Mouse (Mus musculus): Measurements from ENCODE around the gene Cd2. TPM values are rescaled to one million over a fixed set of nuclear protein-coding genes. Genes with fewer than 3 reads are reported as not detected.

The Cd2 gene
- polyA plus RNA-seq, 1 experiment from 2014 or later: 0.17 TPM

GRCm38 (mm10) chr3:101229551-101229930 lies 58.2 kb downstream of the Cd2 start:
- Histone ChIP-seq H3K9ac (replicated peaks; ENCODE audit: low read depth, low read length) (no peak overlapping the region), H3K36me3 (ENCODE audit: control insufficient read depth, insufficient read depth, low read length) (no peaks in the 10 kb centered on the region), H3K4me2 (ENCODE audit: low read depth, low read length) (no peak overlapping the region), H3K4me3 (ENCODE audit: low read depth, low read length) (no peak overlapping the region), H3K27ac (ENCODE audit: low read depth, low read length) (no peak overlapping the region), H3K9me3 (ENCODE audit: control insufficient read depth, low read length) (no peaks in the 10 kb centered on the region), H3K27me3 (ENCODE audit: control insufficient read depth, insufficient read depth, low read length) (no peaks in the 10 kb centered on the region), H3K4me1 (ENCODE audit: control insufficient read depth, insufficient read depth, low read length) (no peaks in the 10 kb centered on the region)
- no peak for ATAC-seq (ENCODE audit: low read depth)
- WGBS: 52% methylated on average over 5 of the region's 5 CpGs

- no peak overlapping the region for H3K9ac ChIP-seq (replicated peaks; ENCODE audit: low read depth, low read length)
- ATAC-seq (ENCODE audit: low read depth): no peak
- H3K4me2 ChIP-seq (ENCODE audit: low read depth, low read length): no peak overlapping the region
- H3K36me3 ChIP-seq (ENCODE audit: control insufficient read depth, insufficient read depth, low read length): no peaks in the 10 kb centered on the region
- H3K27me3 ChIP-seq (ENCODE audit: control insufficient read depth, insufficient read depth, low read length): no peaks in the 10 kb centered on the region
- H3K27ac ChIP-seq (ENCODE audit: low read depth, low read length): no peak overlapping the region
- WGBS: 91% methylated on average over 13 of the region's 13 CpGs
- no peak overlapping the region for H3K4me3 ChIP-seq (ENCODE audit: low read depth, low read length)
- H3K4me1 ChIP-seq (ENCODE audit: control insufficient read depth, insufficient read depth, low read length): no peaks in the 10 kb centered on the region
- no peaks in the 10 kb centered on the region for H3K9me3 ChIP-seq (ENCODE audit: control insufficient read depth, low read length)
These were observed 58.7 kb downstream of the Cd2 start for GRCm38 (mm10) chr3:101228868-101229550.

GRCm38 (mm10) chr3:101228066-101228465 lies 59.7 kb downstream of the Cd2 start:
- Histone ChIP-seq H3K4me1 (ENCODE audit: control insufficient read depth, insufficient read depth, low read length) (no peaks in the 10 kb centered on the region), H3K9ac (replicated peaks; ENCODE audit: low read depth, low read length) (no peak overlapping the region), H3K9me3 (ENCODE audit: control insufficient read depth, low read length) (no peaks in the 10 kb centered on the region), H3K36me3 (ENCODE audit: control insufficient read depth, insufficient read depth, low read length) (no peaks in the 10 kb centered on the region), H3K27me3 (ENCODE audit: control insufficient read depth, insufficient read depth, low read length) (no peaks in the 10 kb centered on the region), H3K27ac (ENCODE audit: low read depth, low read length) (no peak overlapping the region), H3K4me3 (ENCODE audit: low read depth, low read length) (no peak overlapping the region), H3K4me2 (ENCODE audit: low read depth, low read length) (no peak overlapping the region)
- 86% methylated on average over 5 of the region's 5 CpGs for WGBS
- no peak for ATAC-seq (ENCODE audit: low read depth)

Other genes with a start within 250 kb of the Cd2 start
- gene Ptgfrn, start 177.7 kb downstream of the Cd2 start, polyA plus RNA-seq (2014; fragmentation: Nextera tagmentation; extraction: Ambion mirVana): 4.4 and 4.7 TPM in 2 replicates
- gene Igsf3, start 89.1 kb upstream of the Cd2 start, polyA plus RNA-seq (2014; fragmentation: Nextera tagmentation; extraction: Ambion mirVana): 58.8 and 66.4 TPM in 2 replicates

All from neural tube, embryonic 14.5 days (tissue).